Mouse (Mus musculus): Measurements from ENCODE around the gene Ccsap. TPM values are rescaled to one million over a fixed set of nuclear protein-coding genes. Genes with fewer than 3 reads are reported as not detected.

Ccsap gene
- 4.8 and 4.9 TPM in 2 replicates for polyA plus RNA-seq (2015; fragmentation: Nextera tagmentation; extraction: Ambion mirVana)

GRCm38 (mm10) chr8:123859648-123860259 lies at the start of gene Ccsap:
Ccsap (minus strand) TSS chr8:123860209.
- no peaks in the 10 kb centered on the region for H3K36me3 ChIP-seq (ENCODE audit: control insufficient read depth, insufficient read depth, low read length)
- H3K27me3 ChIP-seq (replicated peaks; ENCODE audit: control insufficient read depth, insufficient read depth, low read length): no peaks in the 10 kb centered on the region; the same call in 1 of the 2 replicates
- H3K4me2 ChIP-seq (ENCODE audit: low read length): peak within 1 kb of the TSS; percentile 94
- peak within 1 kb of the TSS; percentile 89 for H3K9ac ChIP-seq (ENCODE audit: low read depth, low read length)
- H3K4me3 ChIP-seq (ENCODE audit: low read length): peak within 1 kb of the TSS; percentile 98
- under 1% methylated on average over 48 of the region's 48 CpGs for WGBS
- H3K27ac ChIP-seq (ENCODE audit: low read depth, low read length): peak within 1 kb of the TSS; percentile 90
- H3K9me3 ChIP-seq (ENCODE audit: control insufficient read depth, low read length): no peaks in the 10 kb centered on the region
- peaks cover 10% of the 10 kb centered on the region for H3K4me1 ChIP-seq (ENCODE audit: control insufficient read depth, insufficient read depth, low read depth, low read length)
- ATAC-seq: no peak; the same call in 1 of the 2 replicates

- Histone ChIP-seq H3K4me3 (ENCODE audit: low read length) (no peak overlapping the region), H3K4me2 (ENCODE audit: low read length) (no peak overlapping the region), H3K27me3 (replicated peaks; ENCODE audit: control insufficient read depth, insufficient read depth, low read length) (no peaks in the 10 kb centered on the region), H3K9ac (ENCODE audit: low read depth, low read length) (no peak overlapping the region), H3K9me3 (ENCODE audit: control insufficient read depth, low read length) (no peaks in the 10 kb centered on the region), H3K36me3 (ENCODE audit: control insufficient read depth, insufficient read depth, low read length) (peaks cover 32% of the 10 kb centered on the region), H3K4me1 (ENCODE audit: control insufficient read depth, insufficient read depth, low read depth, low read length) (no peaks in the 10 kb centered on the region), H3K27ac (ENCODE audit: low read depth, low read length) (no peak overlapping the region)
- ATAC-seq: no peak
- WGBS: 87% methylated on average over 6 of the region's 6 CpGs
These were observed 47.6 kb upstream of the Ccsap start for GRCm38 (mm10) chr8:123907604-123908003.

- WGBS: 88% methylated on average over 7 of the region's 7 CpGs
- Histone ChIP-seq H3K27me3 (replicated peaks; ENCODE audit: control insufficient read depth, insufficient read depth, low read length) (no peaks in the 10 kb centered on the region), H3K9ac (ENCODE audit: low read depth, low read length) (no peak overlapping the region), H3K9me3 (ENCODE audit: control insufficient read depth, low read length) (no peaks in the 10 kb centered on the region), H3K36me3 (ENCODE audit: control insufficient read depth, insufficient read depth, low read length) (peaks cover 24% of the 10 kb centered on the region), H3K4me2 (ENCODE audit: low read length) (no peak overlapping the region), H3K4me1 (ENCODE audit: control insufficient read depth, insufficient read depth, low read depth, low read length) (no peaks in the 10 kb centered on the region), H3K27ac (ENCODE audit: low read depth, low read length) (no peak overlapping the region), H3K4me3 (ENCODE audit: low read length) (no peak overlapping the region)
- no peak for ATAC-seq
These were observed 42.6 kb upstream of the Ccsap start for GRCm38 (mm10) chr8:123902653-123903052.

- no peak for ATAC-seq
- Histone ChIP-seq H3K4me3 (ENCODE audit: low read length) (no peak overlapping the region), H3K27me3 (replicated peaks; ENCODE audit: control insufficient read depth, insufficient read depth, low read length) (peaks cover 6% of the 10 kb centered on the region), H3K4me1 (ENCODE audit: control insufficient read depth, insufficient read depth, low read depth, low read length) (no peaks in the 10 kb centered on the region), H3K4me2 (ENCODE audit: low read length) (no peak overlapping the region), H3K9ac (ENCODE audit: low read depth, low read length) (no peak overlapping the region), H3K36me3 (ENCODE audit: control insufficient read depth, insufficient read depth, low read length) (peaks cover 20% of the 10 kb centered on the region), H3K27ac (ENCODE audit: low read depth, low read length) (no peak overlapping the region), H3K9me3 (ENCODE audit: control insufficient read depth, low read length) (no peaks in the 10 kb centered on the region)
- 87% methylated on average over 7 of the region's 7 CpGs for WGBS
These were observed 39.4 kb upstream of the Ccsap start for GRCm38 (mm10) chr8:123899366-123899765.

- ATAC-seq: no peak
- WGBS: 84% methylated on average over 5 of the region's 5 CpGs
- Histone ChIP-seq H3K4me2 (ENCODE audit: low read length) (no peak overlapping the region), H3K9ac (ENCODE audit: low read depth, low read length) (no peak overlapping the region), H3K4me1 (ENCODE audit: control insufficient read depth, insufficient read depth, low read depth, low read length) (no peaks in the 10 kb centered on the region), H3K4me3 (ENCODE audit: low read length) (no peak overlapping the region), H3K36me3 (ENCODE audit: control insufficient read depth, insufficient read depth, low read length) (peaks cover 12% of the 10 kb centered on the region), H3K9me3 (ENCODE audit: control insufficient read depth, low read length) (no peaks in the 10 kb centered on the region), H3K27me3 (replicated peaks; ENCODE audit: control insufficient read depth, insufficient read depth, low read length) (peaks cover 13% of the 10 kb centered on the region), H3K27ac (ENCODE audit: low read depth, low read length) (no peak overlapping the region)
These were observed 38.6 kb upstream of the Ccsap start for GRCm38 (mm10) chr8:123898576-123898975.

GRCm38 (mm10) chr8:123896774-123897173 lies 36.8 kb upstream of the Ccsap start:
- H3K4me3 ChIP-seq (ENCODE audit: low read length): no peak overlapping the region
- no peak for ATAC-seq
- H3K4me2 ChIP-seq (ENCODE audit: low read length): no peak overlapping the region
- peaks cover 6% of the 10 kb centered on the region for H3K4me1 ChIP-seq (ENCODE audit: control insufficient read depth, insufficient read depth, low read depth, low read length)
- H3K27ac ChIP-seq (ENCODE audit: low read depth, low read length): no peak overlapping the region
- WGBS: 50% methylated on average over 10 of the region's 10 CpGs
- H3K36me3 ChIP-seq (ENCODE audit: control insufficient read depth, insufficient read depth, low read length): peaks cover 8% of the 10 kb centered on the region
- no peaks in the 10 kb centered on the region for H3K9me3 ChIP-seq (ENCODE audit: control insufficient read depth, low read length)
- H3K9ac ChIP-seq (ENCODE audit: low read depth, low read length): no peak overlapping the region
- peaks cover 18% of the 10 kb centered on the region for H3K27me3 ChIP-seq (replicated peaks; ENCODE audit: control insufficient read depth, insufficient read depth, low read length)

- Histone ChIP-seq H3K4me2 (ENCODE audit: low read length) (no peak overlapping the region), H3K27me3 (replicated peaks; ENCODE audit: control insufficient read depth, insufficient read depth, low read length) (peaks cover 18% of the 10 kb centered on the region), H3K4me3 (ENCODE audit: low read length) (no peak overlapping the region), H3K9ac (ENCODE audit: low read depth, low read length) (no peak overlapping the region), H3K27ac (ENCODE audit: low read depth, low read length) (no peak overlapping the region), H3K36me3 (ENCODE audit: control insufficient read depth, insufficient read depth, low read length) (peaks cover 5% of the 10 kb centered on the region), H3K9me3 (ENCODE audit: control insufficient read depth, low read length) (no peaks in the 10 kb centered on the region), H3K4me1 (ENCODE audit: control insufficient read depth, insufficient read depth, low read depth, low read length) (peaks cover 6% of the 10 kb centered on the region)
- no peak for ATAC-seq
- WGBS: 63% methylated on average over 14 of the region's 14 CpGs
These were observed 36.4 kb upstream of the Ccsap start for GRCm38 (mm10) chr8:123896366-123896761.

- H3K27me3 ChIP-seq (replicated peaks; ENCODE audit: control insufficient read depth, insufficient read depth, low read length): peaks cover 18% of the 10 kb centered on the region
- H3K4me3 ChIP-seq (ENCODE audit: low read length): no peak overlapping the region
- peaks cover 6% of the 10 kb centered on the region for H3K4me1 ChIP-seq (ENCODE audit: control insufficient read depth, insufficient read depth, low read depth, low read length)
- no peak overlapping the region for H3K9ac ChIP-seq (ENCODE audit: low read depth, low read length)
- H3K27ac ChIP-seq (ENCODE audit: low read depth, low read length): no peak overlapping the region
- no peak for ATAC-seq
- 68% methylated on average over 9 of the region's 9 CpGs for WGBS
- H3K4me2 ChIP-seq (ENCODE audit: low read length): no peak overlapping the region
- H3K36me3 ChIP-seq (ENCODE audit: control insufficient read depth, insufficient read depth, low read length): 0 out of 2 replicates have a peak, but pooled peaks cover 4% of the 10 kb centered on the region
- H3K9me3 ChIP-seq (ENCODE audit: control insufficient read depth, low read length): no peaks in the 10 kb centered on the region
These were observed 35.8 kb upstream of the Ccsap start for GRCm38 (mm10) chr8:123895680-123896365.

- H3K4me2 ChIP-seq (ENCODE audit: low read length): no peak overlapping the region
- no peaks in the 10 kb centered on the region for H3K9me3 ChIP-seq (ENCODE audit: control insufficient read depth, low read length)
- no peaks in the 10 kb centered on the region for H3K36me3 ChIP-seq (ENCODE audit: control insufficient read depth, insufficient read depth, low read length)
- peaks cover 20% of the 10 kb centered on the region for H3K27me3 ChIP-seq (replicated peaks; ENCODE audit: control insufficient read depth, insufficient read depth, low read length)
- H3K9ac ChIP-seq (ENCODE audit: low read depth, low read length): no peak overlapping the region
- ATAC-seq: no peak
- WGBS: 83% methylated on average over 4 of the region's 4 CpGs
- no peak overlapping the region for H3K4me3 ChIP-seq (ENCODE audit: low read length)
- H3K27ac ChIP-seq (ENCODE audit: low read depth, low read length): no peak overlapping the region
- H3K4me1 ChIP-seq (ENCODE audit: control insufficient read depth, insufficient read depth, low read depth, low read length): peaks cover 6% of the 10 kb centered on the region
These were observed 35.2 kb upstream of the Ccsap start for GRCm38 (mm10) chr8:123895230-123895629.
